Mouse (Mus musculus): Measurements from ENCODE around the gene Kdelr1. TPM values are rescaled to one million over a fixed set of nuclear protein-coding genes. Genes with fewer than 3 reads are reported as not detected.
A peak's percentile ranks its signal among the peaks of the same experiment; 100 is the strongest.

Kdelr1 gene
- total RNA-seq, 2 experiments from 2014 or later = 105 to 125 TPM

DNA sequence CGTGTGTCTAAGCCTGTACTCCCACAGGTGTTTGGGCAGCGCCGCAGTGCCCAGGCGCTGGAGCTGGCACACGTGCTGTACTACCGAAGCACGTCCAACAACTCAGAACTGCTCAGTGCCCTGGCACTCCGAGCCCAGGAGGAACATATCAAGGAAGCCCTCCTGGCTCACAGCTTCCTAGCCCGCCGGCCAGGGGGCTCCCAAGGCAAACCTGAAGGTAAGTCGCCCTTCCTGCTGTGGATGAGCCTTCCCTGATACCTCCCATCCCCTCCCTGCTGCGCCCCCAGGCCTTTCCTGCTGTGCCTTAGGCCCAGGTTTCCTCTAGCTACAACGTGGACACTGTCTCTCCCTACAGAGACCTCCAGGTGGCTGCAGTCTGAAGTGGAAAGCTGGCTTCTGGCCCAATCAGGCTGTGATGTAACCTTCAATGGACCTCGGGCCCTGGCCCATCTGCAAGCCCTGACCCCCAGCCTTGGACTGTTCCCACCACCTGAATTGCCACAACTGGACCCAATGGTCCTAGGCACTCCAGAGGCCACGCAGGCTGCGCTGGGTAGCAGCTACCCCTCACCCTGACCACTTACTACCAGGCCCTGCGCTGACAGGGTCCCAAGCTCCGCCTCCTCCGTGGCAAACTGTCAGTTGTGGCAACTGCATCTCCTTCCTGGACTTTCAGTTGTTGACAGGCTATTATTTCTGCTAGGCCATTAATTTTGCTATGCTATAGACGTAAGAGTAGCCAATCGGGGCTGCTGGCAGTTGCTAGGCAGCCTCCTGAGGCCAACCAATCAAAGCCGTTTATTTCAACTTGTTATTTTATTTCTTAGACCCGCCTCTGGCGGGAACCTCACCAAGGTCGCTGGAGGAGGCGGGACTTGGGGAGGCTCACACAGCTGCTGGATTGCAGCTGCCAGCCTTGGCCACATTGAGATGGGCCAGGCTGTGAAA lies 43.8 kb downstream of the Kdelr1 start:
- peak; percentile 85 to 91 for DNase-seq

DNA sequence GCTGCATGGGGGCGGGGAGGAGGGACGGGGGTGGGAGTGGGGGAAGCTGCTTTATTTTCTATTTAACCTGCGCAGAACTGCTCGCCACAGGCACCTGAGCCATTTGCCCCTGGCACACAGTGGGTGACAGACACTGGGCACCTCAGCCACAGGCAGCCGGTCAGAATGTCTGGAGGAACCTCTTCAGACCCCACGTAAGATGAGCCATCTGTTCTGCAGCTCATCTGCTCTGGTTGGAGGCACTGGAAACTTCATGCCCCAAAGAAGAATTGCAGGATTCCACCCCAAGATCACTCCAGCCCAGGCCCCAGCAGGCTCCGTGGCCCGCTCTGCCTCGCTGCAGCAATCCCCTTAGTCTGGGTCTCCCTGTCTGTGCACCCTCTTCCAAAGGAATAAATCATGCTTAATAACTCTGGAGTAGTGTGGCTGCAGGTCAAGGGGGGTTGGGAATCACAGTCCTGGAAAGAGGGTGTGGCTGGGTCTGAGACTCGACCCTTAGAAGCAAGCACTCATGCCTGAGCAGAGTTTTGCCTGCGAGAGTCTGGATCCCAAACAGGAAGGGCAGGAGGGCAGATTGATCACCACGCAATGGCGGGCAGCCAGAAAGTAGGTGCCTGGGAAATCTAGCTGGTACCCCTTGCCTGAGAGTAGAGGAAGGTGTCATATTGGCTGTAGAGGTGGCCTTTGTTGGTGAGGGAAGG lies 44.6 kb downstream of the Kdelr1 start:
- no peak for DNase-seq

DNA sequence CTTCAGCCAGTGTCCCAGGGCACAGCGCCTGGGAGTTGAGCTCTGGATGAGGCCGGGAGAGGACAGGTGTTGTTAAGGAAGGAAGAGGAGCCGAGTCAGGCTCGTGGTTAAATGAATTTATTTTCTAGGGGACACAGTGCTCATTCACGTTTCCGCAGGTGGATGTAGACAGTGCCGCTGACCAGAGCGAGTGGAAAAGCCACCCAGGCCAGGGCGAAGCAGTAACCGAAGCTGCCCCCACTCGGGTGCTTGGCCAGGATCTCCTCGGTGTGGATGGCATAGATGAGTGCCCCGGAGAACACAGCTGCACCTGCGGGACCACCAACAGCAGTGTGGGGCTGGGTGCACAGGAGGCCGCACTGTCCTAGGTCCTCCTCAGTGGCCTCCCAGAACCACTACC lies 45.4 kb downstream of the Kdelr1 start:
- DNase-seq = no peak

DNA sequence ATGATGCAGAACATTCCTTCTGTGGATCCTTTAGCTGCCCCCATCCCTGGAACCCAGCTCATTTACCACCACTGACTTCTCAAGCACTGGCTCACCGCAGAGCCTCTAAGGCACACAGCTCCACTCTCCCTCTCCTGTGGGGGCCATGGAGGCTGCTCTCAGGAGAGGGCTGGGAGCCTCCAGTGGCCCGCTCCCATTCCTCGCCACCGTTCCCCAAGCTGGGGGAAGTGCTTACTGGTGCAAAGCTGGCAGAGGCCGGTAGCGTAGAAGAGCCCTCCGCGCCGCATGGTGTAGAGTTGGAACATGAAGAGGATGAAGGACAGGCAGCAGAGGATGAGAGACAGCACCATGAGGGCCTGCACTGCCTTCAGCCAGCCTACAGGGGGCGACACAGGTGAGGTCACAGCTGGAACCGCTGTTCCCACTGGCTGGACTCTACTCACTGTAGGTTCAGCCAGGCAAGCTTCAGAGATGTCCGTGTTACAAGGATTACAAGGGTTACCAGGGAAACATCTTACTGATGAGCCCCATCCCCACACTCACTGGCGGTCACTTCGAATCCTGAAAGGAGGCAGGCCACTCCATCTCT lies 46.6 kb downstream of the Kdelr1 start:
- peak; percentile 22 to 41 for DNase-seq

DNA sequence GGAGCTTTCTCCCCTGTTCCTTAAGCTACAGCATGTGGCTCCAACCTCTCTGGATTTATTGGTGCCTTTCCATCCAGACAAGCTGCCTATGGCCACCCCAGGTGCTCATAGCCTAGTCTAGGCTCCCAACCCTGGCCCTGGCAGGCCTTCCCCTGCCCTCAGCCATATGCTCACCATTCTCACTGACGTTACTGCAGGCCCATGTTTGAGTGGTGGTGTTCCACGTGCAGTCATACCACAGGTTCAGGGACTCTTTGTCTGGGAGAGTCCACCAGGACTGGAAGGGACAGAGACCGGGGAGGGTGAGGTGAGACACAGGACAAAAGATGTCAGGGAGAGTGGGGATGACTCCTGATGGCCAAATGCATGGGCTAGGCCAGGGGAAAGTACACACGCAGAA lies 47.2 kb downstream of the Kdelr1 start:
- no peak for DNase-seq

DNA sequence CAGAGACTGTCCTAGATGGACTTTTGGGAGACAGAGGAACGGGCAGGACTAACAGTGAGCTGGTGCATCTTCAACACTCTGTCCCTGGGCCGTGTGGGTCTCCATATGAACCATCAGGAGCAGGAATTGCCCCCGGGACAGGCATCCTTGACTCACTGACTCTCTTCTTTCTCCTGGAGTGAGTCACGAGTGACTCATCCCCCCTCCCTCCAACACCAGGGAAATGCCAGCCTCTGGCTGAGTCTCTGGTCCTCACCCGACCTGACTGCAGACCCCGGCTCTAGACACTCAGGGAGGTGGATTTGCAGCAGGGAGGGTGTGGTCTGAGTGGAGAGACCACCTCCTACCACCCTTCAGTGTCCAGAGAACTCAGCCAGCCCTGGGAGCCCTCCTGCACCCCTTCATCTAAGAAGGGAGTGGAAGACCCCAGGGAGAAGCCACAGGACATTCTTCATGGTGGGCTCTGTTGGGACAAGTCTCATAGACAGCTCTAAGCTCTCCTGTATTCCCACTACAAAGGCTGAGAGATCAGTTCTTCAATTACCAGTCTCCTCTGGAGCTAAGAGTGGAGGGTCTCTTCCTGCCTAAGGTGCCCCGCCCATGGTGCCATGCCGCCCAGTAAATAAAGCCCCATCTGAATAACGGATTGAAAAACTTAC lies 48.1 kb downstream of the Kdelr1 start:
- DNase-seq = peak; percentile 61 to 68

DNA sequence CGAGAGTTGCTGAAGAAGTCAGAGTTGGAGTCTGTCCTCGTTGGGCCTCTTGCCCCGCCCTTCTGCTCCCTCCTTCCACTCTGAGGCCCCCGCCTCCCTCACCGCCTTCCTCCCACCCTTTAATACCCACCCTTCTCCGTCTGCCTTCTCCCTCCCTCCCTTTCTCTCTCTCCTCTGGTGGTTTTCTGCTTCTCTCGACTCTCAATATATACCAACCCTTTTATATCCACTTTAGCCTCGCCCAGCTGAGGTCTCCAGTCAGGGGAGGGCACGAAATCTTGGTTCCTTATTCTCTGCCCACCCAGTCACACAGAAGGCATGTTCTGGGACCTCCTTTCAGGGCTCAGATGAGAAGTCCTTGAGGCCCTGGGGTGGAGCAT lies 48.7 kb downstream of the Kdelr1 start, which contains the start of gene Emp3:
Gene Emp3 (minus strand): TSS at position 163 of the 380 bp plus-strand sequence.
- peak; percentile 78 to 84 for DNase-seq

DNA sequence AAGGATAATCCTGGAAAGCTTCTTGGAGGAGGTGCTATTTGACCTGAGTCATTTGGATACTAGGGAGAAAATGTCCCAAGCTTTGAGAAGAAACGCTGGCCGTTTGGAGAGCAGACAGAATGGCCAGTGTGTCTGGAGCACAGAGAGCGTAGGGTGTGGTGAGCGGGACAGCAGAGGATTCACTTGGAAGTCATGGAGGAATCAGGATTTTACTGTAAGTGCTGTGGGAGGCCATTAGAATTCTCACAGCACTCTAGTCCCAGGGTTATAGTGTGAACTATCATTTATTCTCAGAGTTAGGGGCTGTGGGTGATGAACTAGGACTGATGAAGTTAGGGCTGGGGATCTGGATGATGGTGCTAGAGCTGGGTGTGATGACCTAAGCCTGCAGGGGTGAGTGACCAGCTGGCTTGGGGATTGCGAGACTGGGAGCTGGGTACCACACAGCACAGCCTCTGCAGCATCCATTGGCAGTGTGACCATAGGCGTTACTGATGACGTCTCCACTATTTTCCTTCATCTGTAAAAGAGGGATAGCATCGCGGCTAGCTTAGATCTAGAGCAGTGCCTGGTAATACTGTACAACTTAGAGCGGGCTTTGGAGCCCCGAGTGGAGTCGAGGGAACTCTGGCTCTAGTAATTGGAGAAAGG lies 49.5 kb downstream of the Kdelr1 start:
- peak in 1 of 2 experiments; percentile 40 for DNase-seq

DNA sequence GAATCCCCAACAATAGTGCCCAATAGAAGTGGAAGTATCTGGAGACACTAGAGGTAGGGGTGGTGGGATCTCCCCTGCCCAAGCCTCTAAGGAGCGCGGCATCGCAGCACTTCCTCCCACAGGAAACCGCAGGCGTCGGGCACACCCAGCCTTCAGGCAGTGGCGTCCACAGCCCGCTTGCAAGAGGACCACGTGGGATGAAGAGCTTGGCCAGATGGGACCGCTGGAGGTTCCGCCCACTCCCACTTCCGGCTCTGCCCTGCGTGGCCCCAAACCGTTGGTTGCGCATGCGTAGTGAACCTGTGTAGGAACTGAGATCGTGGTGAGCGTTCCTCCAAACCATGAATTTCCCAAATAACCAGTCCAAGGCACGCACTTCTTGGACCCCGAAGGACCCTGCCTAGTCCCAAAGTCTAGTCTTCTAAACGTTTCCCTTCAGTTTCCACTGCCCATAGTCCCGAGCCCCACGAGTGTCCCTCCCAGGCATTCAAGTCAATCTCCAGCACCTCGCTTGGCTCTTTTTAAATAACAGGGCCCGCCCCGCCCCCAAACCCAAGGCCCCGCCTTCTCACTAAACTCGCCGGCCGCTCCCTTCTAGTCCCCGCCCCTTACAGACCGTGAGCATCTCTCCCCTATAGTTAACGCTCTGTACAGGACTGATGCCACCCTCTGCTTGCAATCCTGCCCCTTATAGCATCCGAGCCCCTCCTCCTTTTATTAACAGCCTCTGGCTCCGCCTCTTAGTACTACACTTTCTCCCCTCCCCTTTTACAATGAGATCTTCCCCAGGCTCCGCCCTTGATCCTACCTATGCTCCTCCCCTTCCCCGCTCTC lies 50.6 kb downstream of the Kdelr1 start:
- DNase-seq = peak; percentile 97 to 98

DNA sequence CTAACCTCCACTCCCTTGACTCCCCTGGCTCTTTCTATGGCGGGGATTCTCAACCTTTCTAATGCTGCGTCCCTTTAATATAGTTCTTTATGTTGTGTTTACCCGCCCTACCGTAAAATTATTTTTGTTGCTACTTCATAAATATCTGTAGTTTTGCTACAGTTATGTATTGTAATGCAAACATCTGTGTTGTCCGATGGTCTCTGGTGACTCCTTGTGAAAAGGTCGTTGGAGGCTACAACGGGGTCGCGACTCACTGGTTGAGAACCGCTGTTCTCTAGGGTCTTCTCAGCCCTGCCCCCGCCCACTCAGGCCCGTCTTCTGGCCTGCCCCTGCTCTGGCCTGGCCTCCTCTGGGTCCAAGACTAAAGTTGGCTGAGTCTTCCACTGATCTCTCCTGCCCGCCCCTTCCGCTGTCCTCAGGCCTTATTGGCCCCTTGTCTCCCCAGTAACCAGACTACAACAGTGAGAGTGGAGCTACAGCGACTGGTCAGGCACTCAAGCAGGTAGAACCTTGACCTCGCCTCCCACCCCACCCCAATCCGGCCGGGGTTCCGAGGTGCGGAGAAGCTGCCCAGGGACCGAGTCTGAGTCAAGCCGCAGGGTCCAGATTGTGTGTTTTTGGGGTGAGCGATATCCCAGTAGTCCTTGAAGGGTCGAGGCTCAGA lies 51.3 kb downstream of the Kdelr1 start, which contains the start of gene Ccdc114:
Gene Ccdc114 (plus strand): TSS at position 311 of the 667 bp plus-strand sequence.
- DNase-seq = peak; percentile 89 to 94

DNA sequence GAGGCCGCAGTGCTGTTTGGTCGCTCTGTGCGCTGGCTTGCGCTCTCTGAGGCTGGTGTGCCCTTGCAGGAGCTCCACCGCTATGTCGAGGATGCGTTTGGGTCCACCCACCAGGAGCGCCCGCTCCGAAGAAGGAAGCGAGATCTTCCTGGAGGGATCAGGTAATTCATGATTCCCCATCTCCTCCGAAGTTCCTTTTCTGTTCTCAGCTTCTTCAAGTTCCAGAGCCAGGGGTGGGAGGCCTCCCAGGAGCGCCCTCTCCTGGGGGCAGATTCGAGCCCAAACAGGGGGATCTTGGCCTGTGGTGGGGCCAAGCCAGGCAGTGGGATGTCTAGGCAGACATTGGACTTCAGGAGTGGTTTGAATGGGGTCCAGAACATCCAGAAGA lies 51.9 kb downstream of the Kdelr1 start:
- peak in 1 of 2 experiments; percentile 31 for DNase-seq

DNA sequence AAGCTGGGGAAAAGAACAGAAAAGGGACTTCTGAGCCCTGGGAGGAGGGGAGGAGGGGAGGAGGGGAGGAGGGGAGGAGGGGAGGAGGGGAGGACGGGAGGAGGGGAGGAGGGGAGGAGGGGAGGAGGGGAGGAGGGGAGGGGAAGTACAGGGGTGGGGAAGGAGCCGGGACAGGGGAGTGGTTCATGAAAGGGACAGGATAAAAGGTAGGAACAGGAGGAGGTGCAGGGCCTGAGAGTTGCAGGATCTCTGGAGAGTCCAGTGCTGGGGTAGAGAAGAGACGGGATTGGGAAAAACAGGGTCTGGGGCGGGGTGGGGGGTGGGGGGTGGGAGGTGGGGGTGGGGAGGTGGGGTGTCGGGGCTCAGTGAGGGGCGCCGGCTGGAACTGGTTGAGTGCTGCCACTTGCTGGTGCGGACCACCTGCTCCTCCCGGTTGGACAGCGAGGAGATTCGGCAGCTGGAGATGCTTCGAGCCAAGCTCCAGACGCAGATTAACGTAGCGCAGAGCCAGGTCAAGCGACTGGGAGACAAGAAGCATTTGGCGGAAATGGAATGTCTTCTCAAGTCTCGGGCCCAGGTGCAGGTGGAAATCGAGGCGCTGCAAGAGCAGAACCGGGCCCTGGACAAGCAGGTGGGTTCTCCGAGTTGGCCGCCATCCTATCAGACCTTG lies 56.2 kb downstream of the Kdelr1 start:
- no peak for DNase-seq

DNA sequence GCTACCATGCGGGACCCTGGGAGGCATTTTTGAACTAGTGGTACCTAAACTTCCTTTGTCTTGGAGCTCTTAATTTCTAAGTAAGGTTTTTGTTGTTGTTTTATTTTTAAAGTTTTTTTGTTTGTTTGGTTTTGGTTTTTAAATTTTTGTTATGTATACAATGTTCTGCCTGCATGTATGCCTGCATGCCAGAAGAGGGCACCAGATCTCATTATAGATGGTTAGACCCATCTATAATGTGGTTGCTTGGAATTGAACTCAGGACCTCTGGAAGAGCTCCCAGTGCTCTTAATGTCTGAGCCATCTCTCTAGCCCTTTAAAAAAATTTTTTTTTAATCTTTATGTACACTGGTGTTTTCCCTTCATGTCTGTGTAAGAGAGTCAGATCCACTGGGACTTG lies 57.1 kb downstream of the Kdelr1 start:
- no peak for DNase-seq

Other genes with a start within 250 kb of the Kdelr1 start
- gene Rasip1, start 245.3 kb upstream of the Kdelr1 start, total RNA-seq (2021) = 10 to 100 TPM; 21.6 to 26.8 TPM
- gene Mamstr, start 232.8 kb upstream of the Kdelr1 start, total RNA-seq (2021) = 1 to 10 TPM; 2.4 to 2.6 TPM
- under 1 TPM; 0.42 to 0.46 TPM for gene Fut2, start 206.4 kb upstream of the Kdelr1 start, total RNA-seq (2021)
- gene Ntn5, start 188.8 kb upstream of the Kdelr1 start, total RNA-seq (2021) = not detected
- gene Sec1, start 178.4 kb upstream of the Kdelr1 start, total RNA-seq (2021) = under 1 TPM; 0.18 to 0.30 TPM
- 1 to 10 TPM; 3.4 to 5.9 TPM for gene Car11, start 172.9 kb upstream of the Kdelr1 start, total RNA-seq (2021)
- 10 to 100 TPM; 12.1 to 15.0 TPM for gene Dbp, start 167.7 kb upstream of the Kdelr1 start, total RNA-seq (2021)
- gene Rpl18, start 157.3 kb upstream of the Kdelr1 start, total RNA-seq (2021) = 100 to 1,000 TPM; 574 to 615 TPM
- gene Sphk2, start 154.8 kb upstream of the Kdelr1 start, total RNA-seq (2021) = 10 to 100 TPM; 18.4 to 20.2 TPM
- under 1 TPM; 0.30 to 0.62 TPM for gene Fam83e, start 151.6 kb upstream of the Kdelr1 start, total RNA-seq (2021)
- gene Spaca4, start 147.0 kb upstream of the Kdelr1 start, total RNA-seq (2021) = not detected
- gene Lmtk3, start 89.0 kb upstream of the Kdelr1 start, total RNA-seq (2021) = not detected
- gene Sult2b1, start 88.1 kb upstream of the Kdelr1 start, total RNA-seq (2021) = not detected
- gene Cyth2, start 58.2 kb upstream of the Kdelr1 start, total RNA-seq (2021) = 10 to 100 TPM; 65.8 to 68.9 TPM
- gene Kcnj14, start 48.0 kb upstream of the Kdelr1 start, total RNA-seq (2021) = 1 to 10 TPM; 1.2 to 1.8 TPM
- gene Grwd1, start 41.8 kb upstream of the Kdelr1 start, total RNA-seq (2021) = 10 to 100 TPM; 15.0 to 15.2 TPM
- 1 to 10 TPM; 1.4 to 1.5 TPM for gene Grin2d, start 5.6 kb downstream of the Kdelr1 start, total RNA-seq (2021)
- not detected for gene Syngr4, start 23.9 kb downstream of the Kdelr1 start, total RNA-seq (2021)
- 100 to 1,000 TPM; 124 to 125 TPM for gene Tmem143, start 24.2 kb downstream of the Kdelr1 start, total RNA-seq (2021)
- gene Emp3, start 48.6 kb downstream of the Kdelr1 start, total RNA-seq (2021) = 10 to 100 TPM; 19.1 to 25.0 TPM
- gene Ccdc114, start 51.3 kb downstream of the Kdelr1 start, total RNA-seq (2021) = 1 to 10 TPM in 1 of 2 experiments, under 1 TPM in 1; 0.89 to 1.3 TPM
- not detected for gene Abcc6, start 157.5 kb downstream of the Kdelr1 start, total RNA-seq (2021)
- 10 to 100 TPM; 88.0 to 95.9 TPM for gene Nomo1, start 160.9 kb downstream of the Kdelr1 start, total RNA-seq (2021)
- 100 to 1,000 TPM; 114 to 120 TPM for gene Kcnj11, start 228.0 kb downstream of the Kdelr1 start, total RNA-seq (2021)